Mouse (Mus musculus): ENCODE data around the gene Tia1. TPM values are rescaled to one million over a fixed set of nuclear protein-coding genes. Genes with fewer than 3 reads are reported as not detected.

Gene Tia1
- polyA plus RNA-seq, 1 experiment: 0.72 TPM

DNA sequence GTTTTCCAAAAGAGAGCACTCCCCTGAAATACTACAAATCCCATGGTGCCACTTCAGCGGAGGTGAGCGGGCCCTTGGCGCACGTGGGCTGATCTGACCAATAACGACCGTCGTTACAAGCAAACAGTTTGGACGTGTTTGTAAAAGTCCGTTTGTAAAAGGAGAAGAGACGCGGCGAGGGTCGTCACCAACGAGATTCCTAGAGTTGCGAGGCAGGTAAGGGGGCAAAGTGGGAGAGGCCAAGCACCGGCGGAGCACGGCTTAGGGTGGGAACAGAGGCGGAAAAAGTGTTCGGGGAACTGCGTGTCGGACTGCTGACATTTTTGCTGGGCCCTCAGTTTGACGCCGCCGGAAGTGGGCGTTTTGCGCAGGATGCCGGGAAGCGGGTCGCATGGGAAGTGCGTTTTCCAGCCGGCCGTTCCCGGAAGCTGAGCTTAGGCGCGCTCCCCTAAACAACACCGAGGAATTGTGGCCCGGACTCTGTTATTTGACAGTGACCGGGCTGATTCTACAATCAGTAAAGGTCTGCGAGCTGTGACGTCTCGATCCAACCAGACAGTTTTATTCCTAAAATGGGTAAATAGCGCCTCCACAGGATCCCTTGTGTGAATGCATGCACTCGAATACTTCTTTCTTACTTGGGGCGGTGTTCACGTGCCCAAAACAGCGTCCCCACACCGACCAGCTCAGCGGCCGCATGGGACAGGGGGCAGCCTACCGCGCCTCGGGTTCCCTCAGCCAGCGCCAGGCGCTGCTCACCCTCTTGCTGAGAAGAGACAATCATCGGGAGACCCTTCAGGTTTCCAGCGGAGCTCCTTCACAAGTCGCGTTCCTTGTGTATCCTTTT, 34.5 kb downstream of the Tia1 start, which contains the start of gene C87436:
Gene C87436 (plus strand): TSS at position 103 of the 847 bp plus-strand sequence.
- Histone ChIP-seq H3K27me3 (ENCODE audit: control insufficient read depth) (no peaks in the 10 kb centered on the region), H3K9me3 (ENCODE audit: control insufficient read depth, low read length) (no peaks in the 10 kb centered on the region), H3K4me3 (replicated peaks) (peak within 1 kb of the TSS; percentile 74), H3K36me3 (ENCODE audit: control insufficient read depth) (peaks cover 35% of the 10 kb centered on the region), H3K4me1 (ENCODE audit: control insufficient read depth) (peaks cover 23% of the 10 kb centered on the region)
- TF ChIP-seq TAL1 (IDR thresholded peaks at IDR 0.05; ENCODE audit: low read length) (no peak), GATA1 (IDR thresholded peaks at IDR 0.05; ENCODE audit: low read length) (no peak)

DNA sequence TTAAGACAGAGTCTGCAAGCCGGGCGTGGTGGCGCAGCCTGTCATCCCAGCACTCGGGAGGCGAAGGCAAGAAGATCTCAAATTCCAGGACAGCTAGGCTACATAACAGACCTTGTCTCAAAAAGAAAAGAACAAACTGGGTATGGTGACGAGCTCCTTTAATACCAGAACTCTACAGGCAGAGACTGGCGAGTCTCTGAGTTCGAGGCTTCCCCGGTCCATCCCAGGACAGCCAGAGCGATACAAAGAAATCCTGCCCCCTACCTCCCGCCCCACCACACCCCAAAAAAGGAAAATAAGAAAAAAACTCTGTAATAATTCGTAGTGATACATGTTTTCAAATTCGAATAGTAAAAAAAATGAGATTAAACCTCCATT, 35.1 kb downstream of the Tia1 start:
- Histone ChIP-seq H3K4me1 (ENCODE audit: control insufficient read depth) (peaks cover 23% of the 10 kb centered on the region), H3K9me3 (ENCODE audit: control insufficient read depth, low read length) (no peaks in the 10 kb centered on the region), H3K4me3 (replicated peaks) (peak overlapping the region; percentile 74), H3K36me3 (ENCODE audit: control insufficient read depth) (peaks cover 38% of the 10 kb centered on the region), H3K27me3 (ENCODE audit: control insufficient read depth) (no peaks in the 10 kb centered on the region)
- TF ChIP-seq GATA1 (IDR thresholded peaks at IDR 0.05; ENCODE audit: low read length): no peak
- TF ChIP-seq TAL1 (IDR thresholded peaks at IDR 0.05; ENCODE audit: low read length): no peak

DNA sequence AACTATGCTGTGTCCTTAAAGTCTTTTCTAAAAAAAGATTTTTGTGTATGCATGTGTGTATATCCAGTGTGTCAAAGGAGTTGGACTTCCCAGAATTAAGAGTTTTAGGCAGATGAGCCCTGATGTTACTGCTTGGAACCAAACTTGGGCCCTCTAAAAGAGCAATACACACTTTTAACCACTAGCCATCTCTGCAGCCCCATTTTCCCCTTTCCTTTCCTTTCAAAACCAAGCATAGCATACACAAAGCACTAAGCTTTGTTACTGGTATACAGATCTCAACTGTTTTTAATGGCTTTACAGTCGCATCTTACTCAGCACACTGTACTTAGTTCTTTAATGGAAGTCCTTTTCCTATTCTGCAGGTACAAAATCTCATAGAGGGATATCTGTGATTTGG, 35.5 kb downstream of the Tia1 start:
- H3K4me1 ChIP-seq (ENCODE audit: control insufficient read depth): peaks cover 23% of the 10 kb centered on the region
- H3K4me3 ChIP-seq (replicated peaks): peak overlapping the region; percentile 74
- no peak for TF ChIP-seq TAL1 (IDR thresholded peaks at IDR 0.05; ENCODE audit: low read length)
- no peak for TF ChIP-seq GATA1 (IDR thresholded peaks at IDR 0.05; ENCODE audit: low read length)
- H3K9me3 ChIP-seq (ENCODE audit: control insufficient read depth, low read length): no peaks in the 10 kb centered on the region
- H3K27me3 ChIP-seq (ENCODE audit: control insufficient read depth): no peaks in the 10 kb centered on the region
- H3K36me3 ChIP-seq (ENCODE audit: control insufficient read depth): peaks cover 39% of the 10 kb centered on the region

DNA sequence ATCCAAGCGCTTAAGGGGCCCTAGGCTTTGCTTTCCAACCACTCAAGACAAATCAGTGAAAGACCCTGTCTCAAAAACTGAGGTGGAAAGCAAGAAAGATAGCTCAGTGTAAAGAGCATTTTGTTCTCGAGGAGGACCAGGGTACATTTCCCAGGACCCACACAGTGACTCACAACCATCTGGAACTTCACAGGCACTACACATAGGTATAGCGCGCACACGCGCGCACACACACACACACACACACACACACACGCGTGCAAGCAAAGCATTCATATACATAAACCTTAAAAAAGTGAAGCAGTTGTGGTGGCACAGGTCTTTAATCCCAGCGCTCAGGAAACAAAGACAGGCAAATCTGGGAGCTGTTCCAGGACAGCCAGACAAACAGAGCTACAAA, 37.6 kb downstream of the Tia1 start:
- Histone ChIP-seq H3K27me3 (ENCODE audit: control insufficient read depth) (no peaks in the 10 kb centered on the region), H3K4me1 (ENCODE audit: control insufficient read depth) (peaks cover 21% of the 10 kb centered on the region), H3K36me3 (ENCODE audit: control insufficient read depth) (peaks cover 47% of the 10 kb centered on the region), H3K9me3 (ENCODE audit: control insufficient read depth, low read length) (no peaks in the 10 kb centered on the region), H3K4me3 (replicated peaks) (no peak overlapping the region)
- TF ChIP-seq GATA1 (IDR thresholded peaks at IDR 0.05; ENCODE audit: low read length) (no peak), TAL1 (IDR thresholded peaks at IDR 0.05; ENCODE audit: low read length) (no peak)

DNA sequence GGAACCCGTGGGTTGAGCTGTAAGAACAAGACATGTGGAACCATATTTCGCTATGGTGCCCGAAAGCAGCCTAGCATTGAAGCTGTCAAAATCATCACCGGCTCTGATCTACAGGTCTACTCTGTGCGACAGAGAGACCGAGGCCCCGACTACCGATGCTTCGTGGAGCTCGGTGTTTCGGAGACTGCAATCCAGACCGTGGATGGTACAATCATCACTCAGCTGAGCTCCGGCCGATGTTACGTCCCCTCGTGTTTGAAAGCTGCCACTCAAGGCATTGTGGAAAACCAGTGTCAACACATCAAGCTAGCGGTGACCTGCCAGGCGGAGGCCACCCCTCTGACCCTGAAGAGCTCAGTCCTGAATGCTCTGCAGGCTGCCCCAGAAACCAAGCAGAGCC, 41.5 kb downstream of the Tia1 start:
- TF ChIP-seq TAL1 (IDR thresholded peaks at IDR 0.05; ENCODE audit: low read length) (no peak), GATA1 (IDR thresholded peaks at IDR 0.05; ENCODE audit: low read length) (no peak)
- Histone ChIP-seq H3K4me1 (ENCODE audit: control insufficient read depth) (no peaks in the 10 kb centered on the region; the same call in 1 of the 2 replicates), H3K9me3 (ENCODE audit: control insufficient read depth, low read length) (no peaks in the 10 kb centered on the region), H3K36me3 (ENCODE audit: control insufficient read depth) (peaks cover 77% of the 10 kb centered on the region), H3K27me3 (ENCODE audit: control insufficient read depth) (no peaks in the 10 kb centered on the region), H3K4me3 (replicated peaks) (no peak overlapping the region)

DNA sequence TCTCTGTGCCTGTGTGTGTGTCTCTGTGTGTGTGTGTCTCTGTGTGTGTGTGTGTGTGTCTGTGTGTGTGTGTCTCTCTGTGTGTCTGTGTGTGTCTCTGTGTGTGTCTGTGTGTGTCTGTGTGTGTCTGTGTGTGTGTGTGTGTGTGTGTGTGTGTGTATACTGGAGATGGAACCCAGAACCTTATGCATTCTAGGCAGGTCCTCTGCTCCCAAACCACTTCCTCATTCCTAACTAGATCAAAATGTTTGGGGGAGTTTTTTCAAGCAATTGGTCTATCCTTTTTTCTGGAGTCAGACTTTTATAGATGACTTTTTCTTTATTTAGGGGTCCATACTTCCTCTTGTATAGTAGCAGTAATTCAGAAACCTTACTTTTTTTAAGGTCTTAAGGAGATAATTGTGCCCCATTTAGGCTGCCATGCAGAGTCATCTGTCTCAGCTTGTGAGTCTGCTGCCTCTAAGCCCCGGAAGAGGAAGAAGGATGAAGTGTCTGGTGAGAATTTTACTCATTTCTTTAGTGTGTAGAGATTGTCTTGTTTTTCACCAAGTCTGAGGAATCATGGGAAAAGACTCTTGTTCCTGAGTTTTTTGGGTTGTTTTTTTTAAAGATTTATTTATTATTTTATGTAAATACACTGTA, 43.0 kb downstream of the Tia1 start:
- H3K9me3 ChIP-seq (ENCODE audit: control insufficient read depth, low read length): no peaks in the 10 kb centered on the region
- no peaks in the 10 kb centered on the region for H3K27me3 ChIP-seq (ENCODE audit: control insufficient read depth)
- no peaks in the 10 kb centered on the region; the same call in 1 of the 2 replicates for H3K4me1 ChIP-seq (ENCODE audit: control insufficient read depth)
- peaks cover 78% of the 10 kb centered on the region for H3K36me3 ChIP-seq (ENCODE audit: control insufficient read depth)
- no peak overlapping the region for H3K4me3 ChIP-seq (replicated peaks)
- TF ChIP-seq GATA1 (IDR thresholded peaks at IDR 0.05; ENCODE audit: low read length): no peak
- no peak for TF ChIP-seq TAL1 (IDR thresholded peaks at IDR 0.05; ENCODE audit: low read length)

DNA sequence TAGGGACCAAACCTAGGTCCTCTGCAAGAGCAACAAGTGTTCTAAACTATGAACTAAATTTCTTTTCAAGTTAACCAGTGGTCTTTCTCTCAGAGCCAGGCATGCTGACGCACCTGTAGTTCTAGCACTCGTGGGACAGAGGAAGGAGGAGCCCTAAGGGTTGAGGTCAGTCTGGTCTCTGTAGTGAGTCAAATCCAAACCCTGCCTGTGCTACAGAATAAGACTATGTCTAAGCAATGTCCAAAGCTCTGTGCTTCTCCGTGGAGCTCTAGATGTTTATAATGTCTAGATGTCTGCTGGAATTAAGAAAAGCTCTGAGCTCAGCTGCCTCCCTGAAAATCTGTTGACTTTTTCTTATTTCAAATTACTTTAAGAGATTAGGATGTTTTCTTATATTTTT, 52.7 kb downstream of the Tia1 start:
- Histone ChIP-seq H3K9me3 (ENCODE audit: control insufficient read depth, low read length) (no peaks in the 10 kb centered on the region), H3K36me3 (ENCODE audit: control insufficient read depth) (peaks cover 72% of the 10 kb centered on the region), H3K4me1 (ENCODE audit: control insufficient read depth) (peaks cover 8% of the 10 kb centered on the region), H3K27me3 (ENCODE audit: control insufficient read depth) (no peaks in the 10 kb centered on the region), H3K4me3 (replicated peaks) (no peak overlapping the region)
- TF ChIP-seq GATA1 (IDR thresholded peaks at IDR 0.05; ENCODE audit: low read length): no peak
- TF ChIP-seq TAL1 (IDR thresholded peaks at IDR 0.05; ENCODE audit: low read length): no peak

DNA sequence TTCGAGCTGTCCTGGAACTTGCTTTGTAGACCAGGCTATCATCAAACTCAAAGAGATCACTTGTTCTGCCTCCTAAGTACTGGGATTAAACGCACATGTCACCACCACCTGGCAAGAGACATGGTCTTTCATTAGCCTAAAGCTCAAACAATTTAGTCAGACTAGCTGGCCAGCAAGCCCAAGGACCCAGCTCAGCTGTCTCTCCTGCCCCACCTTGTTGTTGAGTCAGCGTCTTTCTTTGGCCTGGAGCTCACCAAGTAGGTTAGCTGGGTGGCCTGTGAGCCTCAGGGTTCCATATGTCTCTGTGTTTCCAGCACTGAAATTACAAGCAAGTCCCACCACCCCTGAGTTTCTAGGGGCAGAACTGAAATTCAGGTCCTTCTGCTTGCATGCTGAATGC, 59.1 kb downstream of the Tia1 start:
- H3K4me1 ChIP-seq (ENCODE audit: control insufficient read depth): peaks cover 2% of the 10 kb centered on the region
- no peaks in the 10 kb centered on the region for H3K27me3 ChIP-seq (ENCODE audit: control insufficient read depth)
- TF ChIP-seq GATA1 (IDR thresholded peaks at IDR 0.05; ENCODE audit: low read length): no peak
- TF ChIP-seq TAL1 (IDR thresholded peaks at IDR 0.05; ENCODE audit: low read length): no peak
- no peak overlapping the region for H3K4me3 ChIP-seq (replicated peaks)
- peaks cover 79% of the 10 kb centered on the region for H3K36me3 ChIP-seq (ENCODE audit: control insufficient read depth)
- no peaks in the 10 kb centered on the region for H3K9me3 ChIP-seq (ENCODE audit: control insufficient read depth, low read length)

DNA sequence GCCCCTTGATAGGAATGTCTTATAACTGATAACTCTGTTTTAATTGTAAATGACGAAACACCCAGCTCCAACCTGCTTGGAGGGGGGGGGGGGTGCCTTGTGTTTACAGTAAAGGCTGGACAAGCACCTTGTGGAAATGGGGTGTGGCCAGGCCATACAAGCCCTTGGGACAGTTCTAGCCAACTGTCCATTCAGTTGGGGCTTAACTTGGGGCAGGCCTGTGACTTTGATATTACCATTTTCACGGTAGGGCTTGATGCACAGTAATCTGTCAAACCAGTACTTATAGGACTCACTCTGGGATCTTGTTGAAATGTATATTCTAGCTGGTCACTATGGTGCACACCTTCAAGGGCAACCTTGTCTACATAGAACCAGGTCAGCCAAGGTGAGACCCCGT, 67.3 kb downstream of the Tia1 start:
- peaks cover 38% of the 10 kb centered on the region for H3K36me3 ChIP-seq (ENCODE audit: control insufficient read depth)
- H3K4me1 ChIP-seq (ENCODE audit: control insufficient read depth): peaks cover 27% of the 10 kb centered on the region
- no peaks in the 10 kb centered on the region for H3K27me3 ChIP-seq (ENCODE audit: control insufficient read depth)
- peak overlapping the region; percentile 69 for H3K4me3 ChIP-seq (replicated peaks)
- H3K9me3 ChIP-seq (ENCODE audit: control insufficient read depth, low read length): no peaks in the 10 kb centered on the region
- TF ChIP-seq GATA1 (IDR thresholded peaks at IDR 0.05; ENCODE audit: low read length) (no peak), TAL1 (IDR thresholded peaks at IDR 0.05; ENCODE audit: low read length) (no peak)

All from erythroblast, embryonic 14.5 days (primary cell).